Mouse (Mus musculus): ENCODE data around the gene Smo.

- TF ChIP-seq POLR2A (IDR thresholded peaks at IDR 0.05; ENCODE audit: low read depth, low read length) (no peak), CTCF (IDR thresholded peaks at IDR 0.05; ENCODE audit: extremely low read depth, insufficient read depth, insufficient read length, insufficient replicate concordance) (no peak)
Observed at GRCm38 (mm10) chr6:29695290-29695674, 40.0 kb upstream of the Smo start.

Data from spleen, adult 2 months (tissue).